Mouse (Mus musculus) midbrain, postnatal 0 days (tissue): ENCODE data around the gene Eif3b. TPM values are rescaled to one million over a fixed set of nuclear protein-coding genes. Genes with fewer than 3 reads are reported as not detected.

ENCODE experiments used
- ATAC-seq: fragments of 200-750 bp; cut with Nextera tagmentation; 2 replicates; pipeline ENCODE4 v1.8.0; 2017; ENCODE audit warnings: moderate number of reproducible peaks, mild to moderate bottlenecking, moderate TSS enrichment, moderate library complexity; ENCODE audit not compliant: low FRiP score
- DNase-seq: peaks from one replicate; pipeline ENCODE4 v3.0.0-alpha.2; 2015; ENCODE audit warnings: low spot score
- H3K27ac ChIP-seq: fragments of 300-500 bp; sonication (generic); 2 replicates; pipeline ENCODE4 v1.5.1; 2014; ENCODE audit warnings: low read depth, mild to moderate bottlenecking, low read length, mixed read lengths
- H3K27me3 ChIP-seq: fragments of 300-500 bp; sonication (generic); 2 replicates; pipeline ENCODE4 v1.6.1; 2014; ENCODE audit warnings: low read length, control low read depth, mixed read lengths; ENCODE audit not compliant: insufficient read depth
- H3K36me3 ChIP-seq: fragments of 300-500 bp; sonication (generic); 2 replicates; pipeline ENCODE4 v1.6.1; 2014; ENCODE audit warnings: low read length, control low read depth, mixed read lengths; ENCODE audit not compliant: insufficient read depth
- H3K4me1 ChIP-seq: fragments of 300-500 bp; sonication (generic); 2 replicates; pipeline ENCODE4 v1.6.1; 2014; ENCODE audit warnings: mild to moderate bottlenecking, control low read depth, antibody characterized with exemption, low read length, mixed read lengths; ENCODE audit not compliant: insufficient read depth
- H3K4me2 ChIP-seq: fragments of 300-500 bp; sonication (generic); 2 replicates; pipeline ENCODE4 v1.6.1; 2014; ENCODE audit warnings: low read depth, mild to moderate bottlenecking, low read length, mixed read lengths; ENCODE audit not compliant: poor library complexity, severe bottlenecking
- H3K4me3 ChIP-seq: fragments of 300-500 bp; sonication (generic); 2 replicates; pipeline ENCODE4 v1.5.1; 2014; ENCODE audit warnings: low read depth, mild to moderate bottlenecking, low read length, moderate library complexity
- H3K9ac ChIP-seq: fragments of 300-500 bp; sonication (generic); replicated peaks from 2 replicates; pipeline ENCODE4 v1.6.1; 2014; ENCODE audit warnings: mild to moderate bottlenecking, low read length, moderate library complexity, mixed read lengths; ENCODE audit not compliant: poor library complexity, severe bottlenecking
- H3K9me3 ChIP-seq: fragments of 300-500 bp; sonication (generic); 2 replicates; pipeline ENCODE4 v1.6.1; 2016; ENCODE audit warnings: low read length, control low read depth
- CTCF ChIP-seq: IDR thresholded peaks from 2 replicates; pipeline ENCODE4 v1.5.1; 2016; ENCODE audit warnings: antibody characterized with exemption, mild to moderate bottlenecking
- WGBS: fragments of 180-500 bp; shearing (Covaris S2); extraction: QIAGEN DNeasy Blood & Tissue Kit; methylation state at CpG from one replicate; pipeline ENCODE4 v1.1.7; 2014; 5-methylcytosine and 5-hydroxymethylcytosine counted together
- microRNA-seq: library from miRNA; unstranded; fragments of <30 nt; microRNA quantifications from one replicate; pipeline ENCODE4, GENCODE M21; 2016; ENCODE audit warnings: borderline number of aligned reads
- polyA plus RNA-seq: library from polyadenylated mRNA; unstranded; fragments of >200 nt; fragmentation: Nextera tagmentation; extraction: Ambion mirVana; gene quantifications from 2 replicates; pipeline ENCODE4 v1.2.1, GENCODE M21; 2015
- total RNA-seq: library from RNA; depleted of rRNA; stranded (reverse); fragments of >200 nt; gene quantifications from 2 replicates; pipeline ENCODE4 v1.2.3, GENCODE M21; 2014; rRNA removed

Eif3b gene
- total and polyA plus RNA-seq, 2 experiments from 2014 or later, result 36.6 to 54.5 TPM

DNA sequence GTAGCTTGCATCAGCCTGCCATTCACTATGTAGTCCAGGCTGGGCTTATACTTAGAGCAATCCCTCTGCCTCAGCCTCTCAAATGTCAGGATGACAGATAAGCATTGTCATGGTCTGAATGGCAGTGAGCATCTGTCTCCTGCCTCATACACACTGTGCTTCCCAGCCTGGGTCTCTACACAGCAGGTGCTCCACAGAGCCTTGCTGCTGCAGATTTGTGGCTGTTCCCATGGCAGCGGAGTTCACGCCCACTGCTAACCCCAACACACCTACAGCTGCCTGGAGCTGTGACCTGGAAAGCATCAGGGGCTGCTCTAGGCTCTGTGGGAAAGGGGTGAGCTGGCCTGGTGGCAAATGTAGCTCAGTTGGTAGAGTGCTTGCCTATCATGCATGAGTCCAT is 45.8 kb downstream of the Eif3b start:
- Histone ChIP-seq H3K9me3 (no peaks in the 10 kb centered on the region), H3K27ac (no peak overlapping the region), H3K9ac (no peak overlapping the region), H3K4me2 (no peak overlapping the region), H3K4me1 (no peaks in the 10 kb centered on the region), H3K4me3 (no peak overlapping the region), H3K27me3 (no peaks in the 10 kb centered on the region), H3K36me3 (no peaks in the 10 kb centered on the region)
- no peak for TF ChIP-seq CTCF
- WGBS, result 73% methylated on average over 2 of the region's 2 CpGs
- no peak for ATAC-seq
- no peak for DNase-seq

DNA sequence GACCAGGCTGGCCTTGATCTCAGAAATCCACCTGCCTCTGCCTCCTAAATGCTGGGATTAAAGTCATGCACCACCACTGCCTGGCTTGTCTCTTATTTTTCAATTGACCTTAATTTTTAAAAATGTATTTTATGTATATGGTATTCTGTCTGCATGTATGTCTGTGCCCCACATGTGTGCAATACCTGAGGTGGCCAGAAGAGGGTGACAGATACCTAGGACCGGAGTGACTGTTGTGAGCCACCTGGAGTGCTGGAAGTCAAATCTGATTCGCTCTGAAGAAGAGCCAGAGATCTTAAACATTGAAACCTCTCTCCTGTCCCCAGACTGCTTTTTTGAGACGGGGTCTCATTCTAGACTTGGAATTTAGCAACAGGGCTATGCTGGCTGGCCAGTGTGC is 53.2 kb downstream of the Eif3b start:
- no peaks in the 10 kb centered on the region for H3K4me1 ChIP-seq
- H3K4me2 ChIP-seq, result no peak overlapping the region
- no peak overlapping the region for H3K27ac ChIP-seq
- H3K9me3 ChIP-seq, result no peaks in the 10 kb centered on the region
- DNase-seq (no peak), ATAC-seq (no peak)
- WGBS, result 84% methylated on average over 3 of the region's 3 CpGs
- H3K9ac ChIP-seq, result no peak overlapping the region
- H3K36me3 ChIP-seq, result no peaks in the 10 kb centered on the region
- no peak overlapping the region for H3K4me3 ChIP-seq
- TF ChIP-seq CTCF, result peak; percentile 35; the same call in 1 of the 2 replicates
- no peaks in the 10 kb centered on the region for H3K27me3 ChIP-seq

DNA sequence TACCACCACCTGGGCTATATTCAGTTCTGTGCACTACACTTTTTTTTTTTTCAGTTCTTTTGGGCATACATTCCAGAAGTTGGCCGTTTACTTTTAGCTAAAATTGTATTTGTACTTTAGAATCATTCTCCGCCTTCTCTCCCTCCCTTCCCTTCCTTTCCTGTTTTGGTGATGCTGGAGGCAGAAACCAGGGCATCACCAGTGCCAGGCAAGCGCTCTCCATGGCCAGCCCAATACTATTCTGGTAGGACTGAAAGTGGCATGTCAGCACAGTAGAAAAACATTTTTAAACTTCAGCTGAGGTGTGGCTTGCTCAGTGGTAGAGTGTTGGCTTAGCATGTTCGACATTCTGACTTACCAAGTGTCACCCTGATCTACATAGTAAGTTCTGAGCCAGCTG is 62.3 kb downstream of the Eif3b start:
- ATAC-seq (no peak), DNase-seq (no peak)
- H3K4me1 ChIP-seq, result no peaks in the 10 kb centered on the region

DNA sequence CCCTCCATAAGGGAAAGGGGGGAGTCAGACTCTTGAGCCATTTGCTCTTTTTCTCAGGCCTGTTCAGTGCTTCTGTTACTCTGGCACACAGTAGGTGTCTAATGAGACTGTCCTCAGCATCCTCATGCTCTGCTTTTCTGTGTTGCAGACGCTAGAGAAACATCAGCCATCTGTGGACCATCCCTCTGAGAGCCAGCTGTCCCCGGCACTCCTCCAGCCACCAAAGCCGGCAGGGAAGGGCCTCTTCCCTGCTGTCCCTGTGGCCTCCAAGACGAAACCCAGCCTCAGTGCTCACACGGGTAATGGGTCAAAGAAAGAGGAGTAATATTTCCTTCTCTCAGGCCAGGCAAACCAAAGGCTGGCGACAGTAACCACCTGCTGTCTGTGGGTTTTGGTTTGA is 72.0 kb downstream of the Eif3b start:
- Histone ChIP-seq H3K9ac (no peak overlapping the region), H3K4me2 (no peak overlapping the region), H3K4me3 (no peak overlapping the region), H3K4me1 (no peaks in the 10 kb centered on the region), H3K9me3 (no peaks in the 10 kb centered on the region), H3K36me3 (no peaks in the 10 kb centered on the region), H3K27ac (no peak overlapping the region), H3K27me3 (no peaks in the 10 kb centered on the region)
- 65% methylated on average over 6 of the region's 6 CpGs for WGBS
- ATAC-seq (no peak), DNase-seq (no peak)
- TF ChIP-seq CTCF, result no peak

More for the DNA sequence above, 62.3 kb downstream of the Eif3b start:
- H3K27ac ChIP-seq, result no peak overlapping the region
- no peaks in the 10 kb centered on the region for H3K36me3 ChIP-seq
- 79% methylated on average over 4 of the region's 4 CpGs for WGBS
- no peaks in the 10 kb centered on the region for H3K27me3 ChIP-seq
- H3K9me3 ChIP-seq, result no peaks in the 10 kb centered on the region
- no peak for TF ChIP-seq CTCF
- H3K9ac ChIP-seq, result no peak overlapping the region
- no peak overlapping the region for H3K4me2 ChIP-seq
- no peak overlapping the region for H3K4me3 ChIP-seq

DNA sequence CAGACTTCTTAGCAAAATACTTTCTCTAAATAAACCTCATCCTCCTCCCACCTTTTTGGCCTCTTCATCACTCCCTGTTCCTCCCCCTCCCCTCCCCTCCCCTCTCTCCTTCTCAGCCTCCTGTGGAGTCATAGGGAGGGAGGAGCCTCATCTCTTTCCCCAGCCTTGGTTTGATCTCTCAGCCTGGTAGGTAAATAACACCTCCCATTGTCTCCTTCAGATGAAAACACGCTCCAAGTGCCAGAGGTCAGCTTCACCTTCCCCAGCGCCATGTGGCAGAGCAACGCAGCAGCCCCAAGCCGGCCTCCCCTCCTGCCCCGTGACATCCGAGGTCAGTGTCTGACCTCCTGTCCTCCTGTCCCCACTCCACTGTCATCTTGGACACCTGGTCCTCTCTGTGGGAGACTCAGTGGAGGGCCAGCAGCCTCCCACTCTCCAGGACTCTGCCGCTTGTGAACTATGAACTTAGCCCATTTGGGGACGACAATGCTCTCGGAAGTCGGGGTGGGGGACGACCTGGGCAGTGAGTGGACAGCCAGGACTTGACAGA is 73.6 kb downstream of the Eif3b start:
- Histone ChIP-seq H3K27me3 (no peaks in the 10 kb centered on the region), H3K9me3 (no peaks in the 10 kb centered on the region)
- WGBS, result 44% methylated on average over 11 of the region's 11 CpGs

More for the DNA sequence above, 73.6 kb downstream of the Eif3b start:
- H3K36me3 ChIP-seq, result no peaks in the 10 kb centered on the region
- no peak overlapping the region for H3K4me3 ChIP-seq
- no peak for TF ChIP-seq CTCF
- no peak for DNase-seq
- no peak overlapping the region for H3K9ac ChIP-seq
- ATAC-seq, result no peak
- H3K4me1 ChIP-seq, result no peaks in the 10 kb centered on the region
- no peak overlapping the region for H3K27ac ChIP-seq
- H3K4me2 ChIP-seq, result no peak overlapping the region

Small RNAs within 50 kb of the gene (microRNA-seq; reads per million reads assigned to microRNA genes)
- not detected for gene Mir7038

Other genes starting within 250 kb of the Eif3b start
- gene Mad1l1, start 97.8 kb upstream of the Eif3b start, total RNA-seq, result 25.9 and 28.5 TPM in 2 replicates
- gene Mad1l1, start 97.8 kb upstream of the Eif3b start, polyA plus RNA-seq, result 33.5 and 34.0 TPM in 2 replicates
- 7.6 and 10.5 TPM in 2 replicates for gene Nudt1, start 97.7 kb upstream of the Eif3b start, total RNA-seq
- 16.6 and 17.9 TPM in 2 replicates for gene Nudt1, start 97.7 kb upstream of the Eif3b start, polyA plus RNA-seq
- 9.9 and 15.1 TPM in 2 replicates for gene Mrm2, start 87.4 kb upstream of the Eif3b start, total RNA-seq
- gene Mrm2, start 87.4 kb upstream of the Eif3b start, polyA plus RNA-seq, result 14.7 and 16.2 TPM in 2 replicates
- 78.4 and 86.8 TPM in 2 replicates for gene Snx8, start 30.1 kb upstream of the Eif3b start, total RNA-seq
- 46.9 and 48.9 TPM in 2 replicates for gene Snx8, start 30.1 kb upstream of the Eif3b start, polyA plus RNA-seq
- gene Gm4869, start 26.3 kb downstream of the Eif3b start, total RNA-seq, result not detected in 2 replicates
- not detected in 2 replicates for gene Gm4869, start 26.3 kb downstream of the Eif3b start, polyA plus RNA-seq
- 11.0 and 15.8 TPM in 2 replicates for gene Chst12, start 86.2 kb downstream of the Eif3b start, total RNA-seq
- gene Chst12, start 86.2 kb downstream of the Eif3b start, polyA plus RNA-seq, result 21.8 and 27.3 TPM in 2 replicates
- not detected in 2 replicates for gene Grifin, start 145.7 kb downstream of the Eif3b start, total RNA-seq
- gene Grifin, start 145.7 kb downstream of the Eif3b start, polyA plus RNA-seq, result 0.39 TPM in 1 of 2 replicates, not detected in the other
- 55.6 and 56.6 TPM in 2 replicates for gene Lfng, start 188.0 kb downstream of the Eif3b start, total RNA-seq
- gene Lfng, start 188.0 kb downstream of the Eif3b start, polyA plus RNA-seq, result 20.1 and 22.5 TPM in 2 replicates
- gene Ttyh3, start 229.7 kb downstream of the Eif3b start, total RNA-seq, result 196 and 204 TPM in 2 replicates
- gene Ttyh3, start 229.7 kb downstream of the Eif3b start, polyA plus RNA-seq, result 52.0 and 56.6 TPM in 2 replicates